23 mouse cellular contexts compared by ENCODE assay signal in the genomic region with DNA sequence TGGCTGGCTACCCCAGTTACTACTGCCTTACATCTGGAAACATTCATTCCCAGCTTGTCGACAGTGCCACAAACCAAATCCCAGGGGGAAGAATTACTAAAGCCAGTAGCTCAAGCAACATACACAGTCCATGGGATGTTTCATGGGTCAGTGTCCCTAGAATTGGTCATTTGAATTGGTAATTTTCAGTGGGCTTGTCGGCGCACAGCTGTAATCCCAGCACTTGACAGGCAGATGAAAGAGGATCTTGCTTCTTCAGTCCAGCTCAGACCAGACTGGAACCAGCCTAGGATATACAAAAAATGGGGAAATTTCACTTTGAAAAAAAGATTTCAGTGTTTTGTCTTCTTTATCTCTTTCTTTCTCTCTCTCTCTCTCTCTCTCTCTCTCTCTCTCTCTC. TPM values are rescaled to one million over a fixed set of nuclear protein-coding genes. Genes with fewer than 3 reads are reported as not detected.
A peak's percentile ranks its signal among the peaks of the same experiment; 100 is the strongest.
DNase-seq lines count a peak whose midpoint lies in the region; ATAC-seq and TF ChIP-seq lines count a peak whose summit lies in the region.
"Had no signal": no experiment of that assay in that cellular context is flagged by ENCODE, and none has a peak within 500 bp of the region (broad histone marks: within the 10 kb centered on the region; RNA-seq: fewer than 3 reads in every experiment).

No protein-coding gene starts in this region.

- no peak overlapping the region for H3K27ac ChIP-seq in lung, postnatal 0 days (ENCODE audit: low read length)
- no peak overlapping the region for H3K27ac ChIP-seq in kidney, embryonic 16.5 days (ENCODE audit: low read length)
- H3K27ac ChIP-seq: embryonic facial prominence, embryonic 15.5 days; forebrain, embryonic 10.5 days; hindbrain, embryonic 14.5 days had no signal

- TF ChIP-seq CTCF in lung, postnatal 0 days (IDR thresholded peaks at IDR 0.05): no peak

- WGBS in lung, postnatal 0 days: 71% methylated on average over 3 of the region's 3 CpGs
- WGBS in kidney, embryonic 16.5 days: 68% methylated on average over 3 of the region's 3 CpGs

- no peak for TF ChIP-seq EP300 in lung, postnatal 0 days (IDR thresholded peaks at IDR 0.05)

- H3K4me2 ChIP-seq in lung, postnatal 0 days (replicated peaks; ENCODE audit: low read depth, low read length): no peak overlapping the region
- no peak overlapping the region for H3K4me2 ChIP-seq in kidney, embryonic 16.5 days (replicated peaks; ENCODE audit: low read depth, low read length)
- H3K4me2 ChIP-seq: embryonic facial prominence, embryonic 15.5 days; hindbrain, embryonic 14.5 days had no signal

- peak; percentile 34 for DNase-seq in embryo, embryonic 10.5 days (ENCODE audit: low spot score)
- DNase-seq in embryo, embryonic 9.5 days (ENCODE audit: extremely low spot score): no peak
- no peak for DNase-seq in lung, postnatal 0 days (ENCODE audit: low spot score)
- no peak for DNase-seq in lung, postnatal 10 days
- DNase-seq in 3T3-L1 (ENCODE audit: low read depth, low spot score): peak; percentile 16
- DNase-seq in forelimb bud, embryonic 11.5 days (ENCODE audit: low read depth, low spot score): peak; percentile 23
- DNase-seq in retina, embryonic 14.5 days (ENCODE audit: low spot score): no peak
- DNase-seq: adrenal gland, adult 2 months; adrenal gland, postnatal 25 days; cerebellum, adult 18-20 months; cerebellum, adult 9-11 months; cerebellum, postnatal 36 days; gastrocnemius, postnatal 36 days; heart, adult 11 months; heart, postnatal 10 days; heart, postnatal 4 days had no signal

- H3K27me3 ChIP-seq in lung, postnatal 0 days (replicated peaks; ENCODE audit: insufficient read depth, low read length): no peaks in the 10 kb centered on the region
- H3K27me3 ChIP-seq in kidney, embryonic 16.5 days (ENCODE audit: insufficient read depth, low read length): no peaks in the 10 kb centered on the region
- H3K27me3 ChIP-seq: embryonic facial prominence, embryonic 15.5 days had no signal

- H3K9ac ChIP-seq in lung, postnatal 0 days (replicated peaks; ENCODE audit: low read depth): no peak overlapping the region
- no peak overlapping the region for H3K9ac ChIP-seq in kidney, embryonic 16.5 days (replicated peaks; ENCODE audit: low read length)
- H3K9ac ChIP-seq: embryonic facial prominence, embryonic 15.5 days; hindbrain, embryonic 14.5 days had no signal

- H3K4me3 ChIP-seq in lung, postnatal 0 days (ENCODE audit: low read depth, low read length): no peak overlapping the region
- no peak overlapping the region for H3K4me3 ChIP-seq in kidney, embryonic 16.5 days (ENCODE audit: low read length)
- H3K4me3 ChIP-seq: embryonic facial prominence, embryonic 15.5 days; erythroblast, embryonic 14.5 days; forebrain, embryonic 10.5 days had no signal

- no peaks in the 10 kb centered on the region for H3K9me3 ChIP-seq in lung, postnatal 0 days (ENCODE audit: low read length)
- H3K9me3 ChIP-seq in kidney, embryonic 16.5 days (ENCODE audit: low read length): no peaks in the 10 kb centered on the region
- H3K9me3 ChIP-seq: embryonic facial prominence, embryonic 15.5 days; forebrain, embryonic 10.5 days had no signal

- H3K36me3 ChIP-seq in lung, postnatal 0 days (ENCODE audit: insufficient read depth, low read length): no peaks in the 10 kb centered on the region
- no peaks in the 10 kb centered on the region for H3K36me3 ChIP-seq in kidney, embryonic 16.5 days (ENCODE audit: insufficient read depth, low read length)
- H3K36me3 ChIP-seq: embryonic facial prominence, embryonic 15.5 days; forebrain, embryonic 10.5 days had no signal

- ATAC-seq in lung, postnatal 0 days: 0 out of 2 replicates have a peak, but pooled peaks have one; percentile 30
- no peak for ATAC-seq in kidney, embryonic 16.5 days (ENCODE audit: low FRiP score, low TSS enrichment)
- ATAC-seq: forebrain, embryonic 14.5 days had no signal

- H3K4me1 ChIP-seq in lung, postnatal 0 days (ENCODE audit: insufficient read depth, low read depth, low read length): no peaks in the 10 kb centered on the region
- 0 out of 2 replicates have a peak, but pooled peaks cover 3% of the 10 kb centered on the region for H3K4me1 ChIP-seq in kidney, embryonic 16.5 days (ENCODE audit: insufficient read depth, low read length)
- H3K4me1 ChIP-seq: forebrain, embryonic 10.5 days had no signal

RNA-seq across cellular contexts. Expression of a gene that starts 24.6 kb away (rescaled TPM):
- 49.7 and 52.8 TPM in 2 replicates for polyA plus RNA-seq in lung, postnatal 0 days (2015; fragmentation: Nextera tagmentation; extraction: Ambion mirVana)
- polyA plus RNA-seq in kidney, embryonic 16.5 days (2015; fragmentation: Nextera tagmentation; extraction: Ambion mirVana): 67.3 and 70.7 TPM in 2 replicates

RNA-seq across cellular contexts. Expression of a gene that starts 38.8 kb away (rescaled TPM):
- 3.3 and 4.1 TPM in 2 replicates for polyA plus RNA-seq in lung, postnatal 0 days (2015; fragmentation: Nextera tagmentation; extraction: Ambion mirVana)
- not detected in 2 replicates for polyA plus RNA-seq in kidney, embryonic 16.5 days (2015; fragmentation: Nextera tagmentation; extraction: Ambion mirVana)
- polyA plus RNA-seq: adrenal gland, adult 2 months; embryonic facial prominence, embryonic 15.5 days; erythroblast, embryonic 14.5 days; forebrain, embryonic 10.5 days; forebrain, embryonic 14.5 days; heart, embryonic 14.5 days; hindbrain, embryonic 14.5 days had no signal

RNA-seq across cellular contexts. Expression of a gene that starts 51.4 kb away (rescaled TPM):
- 18.8 and 21.9 TPM in 2 replicates for polyA plus RNA-seq in lung, postnatal 0 days (2015; fragmentation: Nextera tagmentation; extraction: Ambion mirVana)
- polyA plus RNA-seq in kidney, embryonic 16.5 days (2015; fragmentation: Nextera tagmentation; extraction: Ambion mirVana): 18.0 and 19.7 TPM in 2 replicates

Comparison
In these comparisons a context has a peak if more than half of its experiments do, and no peak if none do; other contexts are left out.
1. DNase-seq: peak in embryo, embryonic 10.5 days (single experiment), 3T3-L1 (single experiment) and forelimb bud, embryonic 11.5 days (single experiment); none in embryo, embryonic 9.5 days (single experiment), lung, postnatal 0 days (single experiment), lung, postnatal 10 days (single experiment) and retina, embryonic 14.5 days (single experiment).